Mouse (Mus musculus) Patski (cell line): ENCODE measurements at regions not wholly inside any gene's neighbourhood (a gene's known extent, or its start where the extent isn't known, plus 50 kb on each side); places are given as distances from the start of the nearest gene placed in this dataset.

Experiments used
- ATAC-seq: fragments of 100-300 bp; one replicate; pipeline ENCODE4 v1.8.0; 2021
- CTCF ChIA-PET: fragments of 350-600 bp; sonication (Branson Sonifier 250); formaldehyde crosslinking; loops from one replicate; lab custom pipeline; 2022; ENCODE audit warnings: inconsistent platforms; lab: Charles Lee
- POLR2A ChIA-PET: fragments of 350-600 bp; sonication (Branson Sonifier 250); formaldehyde crosslinking; loops from one replicate; lab custom pipeline; 2022; ENCODE audit warnings: antibody characterized with exemption, inconsistent platforms; lab: Charles Lee
- DNase-seq: peaks from one replicate; pipeline ENCODE4 v3.0.0-alpha.2; 2011; ENCODE audit warnings: low read depth, low spot score
- H3K27me3 ChIP-seq: fragments of 371-371 bp; one replicate; pipeline ENCODE4 v1.5.1; 2021
- CTCF ChIP-seq: fragments of 100-300 bp; IDR thresholded peaks from one replicate; pipeline ENCODE4 v1.5.1; 2021
- in situ Hi-C: fragments of 300-500 bp; cut with MboI; formaldehyde crosslinking; loops from 3 replicates; pipeline ENCODE4 v1.11.1; 2018; ENCODE audit warnings: low pct_unique_long_range_greater_than_20kb, mixed read lengths

DNA sequence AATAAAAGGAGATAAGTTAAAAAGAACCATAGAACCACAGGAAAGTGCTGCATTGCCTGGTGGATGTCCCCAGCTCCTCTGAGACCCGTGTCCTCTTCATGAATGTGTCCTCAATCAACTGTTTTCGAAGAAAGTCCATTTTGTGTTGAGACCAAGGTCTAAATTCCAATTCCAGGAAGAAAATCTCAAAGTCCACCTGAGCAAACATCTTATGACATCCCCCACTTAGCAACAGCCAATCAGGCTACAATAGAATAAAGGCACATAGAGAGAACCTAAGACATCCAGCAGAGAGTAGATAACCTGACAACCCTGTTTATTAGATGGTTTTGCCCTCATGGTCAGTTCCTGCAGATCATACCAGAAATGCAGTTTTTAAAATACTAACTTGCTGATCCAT lies 338.0 kb downstream of the Ankrd50 start:
- CTCF ChIA-PET = interaction anchor here (4.5 kb wide), 1 partner anchor 14 kb away, joined by 26 read pairs; no protein-coding TSS in a partner anchor
- H3K27me3 ChIP-seq = no peaks in the 10 kb centered on the region
- in situ Hi-C loops = no loop called here
- POLR2A ChIA-PET = no interaction called here
- DNase-seq (no peak), ATAC-seq (no peak)
- no peak for TF ChIP-seq CTCF

DNA sequence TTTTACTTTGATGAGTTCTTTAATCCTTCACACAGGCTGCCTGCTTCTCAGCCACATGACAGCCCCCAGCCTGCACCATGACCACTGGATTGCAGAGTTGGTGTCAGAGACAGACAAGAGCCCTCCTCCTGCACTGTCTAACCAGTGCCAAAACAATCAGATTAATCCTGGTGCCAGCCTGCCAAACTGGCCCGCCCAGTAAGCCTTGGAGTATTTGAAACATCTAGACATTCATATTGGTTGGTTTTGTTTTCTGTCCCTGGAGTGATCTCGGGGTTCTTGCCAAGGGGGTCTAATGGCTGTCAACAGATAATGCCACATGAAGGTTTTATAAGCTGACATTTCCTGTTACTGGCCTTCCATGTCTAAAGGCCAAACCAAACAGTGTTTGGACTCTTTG lies 339.2 kb downstream of the Ankrd50 start:
- ChIA-PET POLR2A (interaction anchor here (0.5 to 1.5 kb wide), 5 partner anchors 9 to 789 kb away, joined by 3 to 4 read pairs (median 3); no protein-coding TSS in a partner anchor), CTCF (interaction anchor here (1.8 to 4.5 kb wide), 3 partner anchors 9 to 12 kb away, joined by 5 to 26 read pairs (median 14); no protein-coding TSS in a partner anchor)
- H3K27me3 ChIP-seq = no peaks in the 10 kb centered on the region
- no peak for TF ChIP-seq CTCF
- in situ Hi-C loops = no loop called here
- peak; percentile 88 for DNase-seq
- ATAC-seq = peak; percentile 89

DNA sequence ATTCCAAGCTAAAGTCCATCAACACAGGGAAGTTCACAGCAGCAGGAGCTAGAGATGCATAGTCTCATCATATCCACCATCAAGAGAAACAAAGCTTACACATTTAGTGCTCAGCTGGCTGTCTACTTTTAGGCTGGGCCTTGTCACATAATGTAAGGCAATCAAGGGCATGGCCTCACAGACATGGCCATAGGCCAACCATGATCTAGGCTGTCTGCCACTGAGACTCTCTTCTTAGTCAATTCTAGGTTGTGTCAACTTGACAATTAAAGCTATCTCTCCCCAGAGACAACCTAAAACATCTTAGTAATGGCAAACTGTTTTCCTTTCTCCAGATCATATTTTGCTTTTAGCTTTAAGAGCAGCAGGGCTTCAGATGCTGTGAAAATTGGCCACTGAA lies 340.0 kb downstream of the Ankrd50 start:
- in situ Hi-C loops = no loop called here

DNA sequence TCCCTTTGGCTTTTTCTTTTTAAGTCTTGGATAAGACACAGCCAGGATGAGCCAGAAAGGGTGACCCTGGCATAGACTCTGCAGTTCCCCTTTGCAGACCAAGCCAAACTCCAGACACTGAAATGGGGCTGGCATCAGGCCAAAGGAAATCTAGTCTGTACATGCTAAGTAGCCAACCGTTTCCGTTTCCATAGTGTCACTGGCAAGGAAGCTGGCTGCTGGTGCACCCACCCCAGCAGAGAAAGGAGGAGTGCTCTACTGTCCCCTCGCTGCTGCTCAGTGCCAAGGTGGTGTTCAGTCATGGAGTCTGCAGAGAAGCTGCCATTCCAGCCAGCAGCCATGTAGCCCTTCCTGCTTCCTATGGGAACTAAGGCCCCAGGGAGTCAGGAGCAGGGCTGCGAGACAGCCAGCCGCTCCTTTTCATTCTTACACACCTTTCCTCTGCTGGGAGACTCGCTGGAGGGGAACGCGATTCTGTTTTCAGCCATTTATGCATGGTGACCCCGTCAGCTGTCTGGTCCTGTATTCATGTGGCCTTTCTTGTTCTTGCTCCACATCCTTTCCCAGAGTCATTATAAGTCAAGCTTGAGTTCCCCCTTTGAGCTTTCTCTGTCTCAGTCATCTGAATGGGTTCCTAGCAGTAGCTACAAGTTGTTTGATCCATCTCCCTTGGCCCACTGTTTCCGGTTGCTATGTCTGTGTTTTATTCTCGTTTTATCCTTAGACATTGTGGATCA lies 341.3 kb downstream of the Ankrd50 start:
- CTCF ChIA-PET = interaction anchor here (0.8 to 4.5 kb wide), 10 partner anchors 10 to 783 kb away, joined by 3 to 26 read pairs (median 4); no protein-coding TSS in a partner anchor
- in situ Hi-C loops = no loop called here
- POLR2A ChIA-PET = interaction anchor here (1.1 to 1.5 kb wide), 2 partner anchors 9 to 502 kb away, joined by 3 to 5 read pairs; no protein-coding TSS in a partner anchor
- no peaks in the 10 kb centered on the region for H3K27me3 ChIP-seq
- ATAC-seq (peak; percentile 68), DNase-seq (peak; percentile 89)
- no peak for TF ChIP-seq CTCF

More for the DNA sequence above, 340.0 kb downstream of the Ankrd50 start:
- DNase-seq (no peak), ATAC-seq (no peak)
- TF ChIP-seq CTCF = no peak
- no peaks in the 10 kb centered on the region for H3K27me3 ChIP-seq
- POLR2A ChIA-PET = interaction anchor here (1.5 kb wide), 2 partner anchors 10 to 208 kb away, joined by 3 read pairs; no protein-coding TSS in a partner anchor
- CTCF ChIA-PET = interaction anchor here (1.4 to 4.5 kb wide), 8 partner anchors 8 to 76 kb away, joined by 4 to 26 read pairs (median 5); no protein-coding TSS in a partner anchor

DNA sequence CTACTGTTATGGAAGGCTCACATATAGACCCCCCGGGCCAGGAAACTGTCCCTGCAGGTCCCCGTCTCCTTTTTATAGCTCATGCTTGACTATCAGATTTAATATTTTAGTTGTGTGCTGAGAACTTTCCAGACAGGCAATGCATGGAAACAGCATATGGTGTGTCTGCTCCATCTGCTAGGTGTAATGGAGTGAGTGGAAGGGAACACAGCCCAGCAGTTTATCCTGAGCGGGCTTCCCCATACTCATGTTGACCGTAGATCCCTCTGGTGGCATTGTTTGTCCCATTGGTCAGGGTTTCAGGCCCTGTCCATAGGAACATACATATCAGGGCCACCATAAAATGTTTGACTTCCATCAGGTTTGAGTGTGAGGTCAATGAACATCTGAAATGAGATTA lies 345.3 kb downstream of the Ankrd50 start:
- TF ChIP-seq CTCF = no peak
- in situ Hi-C loops = loop anchor here (10.0 kb wide), 1 partner anchor 175 kb away; no protein-coding TSS in a partner anchor
- DNase-seq (no peak), ATAC-seq (no peak)
- POLR2A ChIA-PET = no interaction called here
- CTCF ChIA-PET = interaction anchor here (1.5 to 1.9 kb wide), 2 partner anchors 10 to 201 kb away, joined by 3 to 5 read pairs; no protein-coding TSS in a partner anchor
- no peaks in the 10 kb centered on the region for H3K27me3 ChIP-seq

DNA sequence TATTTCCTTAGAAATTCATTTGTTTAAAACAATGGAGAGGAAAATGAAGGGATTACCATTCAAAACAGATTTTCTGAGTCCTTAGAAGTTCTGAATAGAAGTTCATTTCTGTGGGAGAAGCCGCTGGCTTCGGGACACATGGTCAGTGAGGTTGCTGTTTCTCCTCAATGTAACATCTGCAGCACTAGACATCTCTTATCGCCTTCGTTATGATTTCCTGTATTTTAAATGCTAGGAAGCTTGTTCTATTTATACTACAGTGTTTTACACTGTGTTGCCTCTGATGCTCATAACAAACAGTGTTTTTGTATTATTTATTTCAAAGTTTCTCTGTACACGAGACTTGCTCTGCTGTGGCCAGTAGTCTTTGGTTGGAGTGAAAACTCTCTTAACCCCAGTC lies 346.6 kb downstream of the Ankrd50 start:
- DNase-seq (no peak), ATAC-seq (no peak)
- POLR2A ChIA-PET = no interaction called here
- no peaks in the 10 kb centered on the region for H3K27me3 ChIP-seq
- no peak for TF ChIP-seq CTCF
- CTCF ChIA-PET = interaction anchor here (1.5 kb wide), 1 partner anchor 200 kb away, joined by 3 read pairs; no protein-coding TSS in a partner anchor
- in situ Hi-C loops = loop anchor here (10.0 kb wide), 1 partner anchor 173 kb away; no protein-coding TSS in a partner anchor

DNA sequence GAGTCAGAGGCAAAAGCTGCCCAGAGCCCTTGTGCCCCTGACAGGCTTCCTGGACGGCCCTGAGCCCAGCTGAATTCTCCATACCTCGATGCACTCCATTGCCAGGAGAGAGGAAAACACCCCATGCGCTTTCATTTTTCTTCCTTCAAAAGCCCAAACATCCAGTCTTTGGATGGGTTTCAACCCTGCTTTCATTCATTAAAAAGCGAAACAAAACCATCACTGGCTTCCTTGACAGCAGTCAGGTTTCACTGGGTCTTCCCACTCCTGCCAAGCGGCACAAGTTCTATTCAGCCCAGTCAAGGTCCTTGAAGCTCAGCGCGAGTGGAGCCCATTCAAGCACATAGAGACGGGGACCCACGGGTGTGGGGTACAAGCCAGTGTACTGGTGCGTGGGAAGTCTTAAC lies 348.8 kb downstream of the Ankrd50 start:
- ChIA-PET CTCF (interaction anchor here (0.9 to 1.8 kb wide), 2 partner anchors 9 to 248 kb away, joined by 4 to 5 read pairs; no protein-coding TSS in a partner anchor), POLR2A (interaction anchor here (0.7 to 2.0 kb wide), 2 partner anchors 239 to 492 kb away, joined by 3 to 4 read pairs; no protein-coding TSS in a partner anchor)
- in situ Hi-C loops = loop anchor here (10.0 kb wide), 1 partner anchor 171 kb away; no protein-coding TSS in a partner anchor
- no peak for TF ChIP-seq CTCF
- ATAC-seq = peak; percentile 48
- H3K27me3 ChIP-seq = no peaks in the 10 kb centered on the region
- peak; percentile 96 for DNase-seq

DNA sequence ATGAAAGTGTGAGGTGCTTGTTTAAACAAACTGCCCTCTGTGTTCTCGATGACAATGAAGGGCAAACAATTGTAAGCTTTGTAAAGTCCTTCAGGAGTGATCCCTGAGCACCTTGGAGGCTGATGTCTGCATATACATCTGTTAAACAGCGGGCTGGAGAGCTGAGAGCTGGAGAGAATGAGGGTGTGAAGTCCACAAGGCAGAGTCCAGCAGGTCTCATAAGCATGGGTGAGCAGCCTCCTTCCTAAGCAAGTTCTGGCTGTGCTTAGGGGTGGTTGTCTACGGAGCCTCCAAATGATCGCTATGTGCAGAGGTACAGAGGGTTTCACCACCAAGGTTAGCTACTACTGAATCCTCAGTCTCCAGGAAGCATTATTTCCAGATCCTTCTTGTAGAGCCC lies 350.2 kb downstream of the Ankrd50 start:
- in situ Hi-C loops = loop anchor here (10.0 kb wide), 1 partner anchor 170 kb away; no protein-coding TSS in a partner anchor
- no peaks in the 10 kb centered on the region for H3K27me3 ChIP-seq
- POLR2A ChIA-PET = interaction anchor here (1.0 to 2.0 kb wide), 3 partner anchors 9 to 491 kb away, joined by 3 to 4 read pairs (median 4); no protein-coding TSS in a partner anchor
- CTCF ChIA-PET = interaction anchor here (1.0 to 4.0 kb wide), 4 partner anchors 11 to 663 kb away, joined by 3 to 26 read pairs (median 3); no protein-coding TSS in a partner anchor
- DNase-seq (no peak), ATAC-seq (no peak)
- TF ChIP-seq CTCF = no peak

DNA sequence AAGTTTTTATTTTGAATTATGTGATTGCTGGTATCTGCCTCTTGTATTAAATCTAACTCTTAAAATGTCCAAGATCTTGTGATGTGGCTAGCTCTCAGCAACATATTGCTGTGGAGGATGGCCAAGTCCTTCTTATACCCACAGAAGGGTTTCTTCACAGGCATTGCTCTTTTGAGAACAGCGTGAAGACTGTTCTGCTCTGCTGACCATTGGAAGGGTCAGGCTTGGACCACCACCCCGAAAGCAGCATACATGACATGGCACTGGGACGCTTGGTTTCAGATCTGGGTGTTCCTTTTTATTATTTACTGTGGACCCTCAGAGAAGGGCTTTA lies 352.8 kb downstream of the Ankrd50 start:
- no peak for ATAC-seq

DNA sequence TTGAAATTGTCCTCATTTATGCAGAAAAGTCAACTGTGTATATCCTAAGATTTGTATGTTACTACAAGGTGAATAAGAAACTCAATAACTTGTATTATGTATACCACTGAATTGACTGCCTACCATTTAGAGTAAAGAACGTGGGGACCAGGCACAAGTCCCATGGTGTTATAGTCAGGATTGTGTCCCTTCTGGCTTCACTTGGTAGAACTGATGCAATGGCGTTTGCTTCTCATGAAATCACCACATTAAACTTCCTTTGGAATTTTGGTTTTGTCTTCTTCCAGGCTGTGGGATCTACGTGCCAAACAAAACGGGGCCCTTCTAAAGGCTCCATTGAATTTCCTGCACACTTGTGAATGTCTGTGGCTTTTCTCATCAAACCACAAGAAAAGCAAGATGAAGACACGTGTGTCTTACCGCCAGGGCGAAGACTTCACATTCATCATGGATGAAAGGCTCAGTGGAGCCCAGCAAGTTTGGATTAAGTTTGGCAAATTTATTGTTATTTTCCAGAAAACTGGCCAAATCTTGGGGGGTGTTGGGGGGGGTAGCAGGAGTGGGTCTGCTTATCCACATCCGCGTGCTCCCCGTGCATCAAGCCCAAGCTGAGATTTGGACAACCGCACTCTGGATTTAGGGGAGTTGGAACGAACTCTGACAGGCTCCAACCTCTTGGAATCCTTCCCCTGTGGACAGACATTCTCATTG lies 353.3 kb downstream of the Ankrd50 start:
- TF ChIP-seq CTCF = no peak
- no peaks in the 10 kb centered on the region for H3K27me3 ChIP-seq
- DNase-seq = peak; percentile 99
- ATAC-seq = peak; percentile 83
- ChIA-PET POLR2A (no interaction called here), CTCF (interaction anchor here (4.0 kb wide), 1 partner anchor 14 kb away, joined by 26 read pairs; no protein-coding TSS in a partner anchor)
- in situ Hi-C loops = loop anchor here (10.0 kb wide), 1 partner anchor 167 kb away; no protein-coding TSS in a partner anchor

More for the DNA sequence above, 352.8 kb downstream of the Ankrd50 start:
- no peak for TF ChIP-seq CTCF
- ChIA-PET CTCF (interaction anchor here (0.9 to 4.0 kb wide), 2 partner anchors 13 to 17 kb away, joined by 3 to 26 read pairs; no protein-coding TSS in a partner anchor), POLR2A (no interaction called here)
- no peaks in the 10 kb centered on the region for H3K27me3 ChIP-seq
- in situ Hi-C loops = loop anchor here (10.0 kb wide), 1 partner anchor 167 kb away; no protein-coding TSS in a partner anchor
- no peak for DNase-seq
